Mouse (Mus musculus) ES-E14 (cell line): ENCODE data around the gene Smpd3. TPM values are rescaled to one million over a fixed set of nuclear protein-coding genes. Genes with fewer than 3 reads are reported as not detected.
A peak's percentile ranks its signal among the peaks of the same experiment; 100 is the strongest.

Source experiments
- DNase-seq: peaks from one replicate; pipeline ENCODE4 v3.0.0-alpha.2; 2013; ENCODE audit warnings: low read depth, low spot score
- H3K27ac ChIP-seq: 2 replicates; pipeline ENCODE4 v1.5.1; 2012; ENCODE audit warnings: low read depth, mild to moderate bottlenecking, low read length, moderate library complexity, mixed read lengths; ENCODE audit not compliant: poor library complexity, insufficient read depth, severe bottlenecking
- H3K36me3 ChIP-seq: 2 replicates; pipeline ENCODE4 v1.6.1; 2012; ENCODE audit warnings: mild to moderate bottlenecking, low read length, moderate library complexity, mixed read lengths; ENCODE audit not compliant: control insufficient read depth, poor library complexity, insufficient read depth, severe bottlenecking
- H3K4me1 ChIP-seq, 2 experiments: fragments of 150-350 bp in 1 of 2; sonication (generic) in 1 of 2; 2 replicates each; pipeline ENCODE4 v1.6.1; 2012; ENCODE audit warnings: low read length in 2 of 2, mild to moderate bottlenecking in 1 of 2, mixed read lengths in 1 of 2; ENCODE audit not compliant: control insufficient read depth in 2 of 2, insufficient read depth in 2 of 2, poor library complexity in 1 of 2
- H3K4me3 ChIP-seq, 2 experiments: fragments of 150-350 bp in 1 of 2; sonication (generic) in 1 of 2; 2 replicates each; pipeline ENCODE4 v1.5.1; 2012; ENCODE audit warnings: low read length in 2 of 2, low read depth in 1 of 2, mild to moderate bottlenecking in 1 of 2, mixed read lengths in 1 of 2; ENCODE audit not compliant: insufficient read depth in 1 of 2, poor library complexity in 1 of 2, severe bottlenecking in 1 of 2
- H3K9ac ChIP-seq: 2 replicates; pipeline ENCODE4 v1.6.1; 2012; ENCODE audit warnings: low read depth, mild to moderate bottlenecking, low read length, mixed read lengths; ENCODE audit not compliant: poor library complexity, insufficient read depth, severe bottlenecking
- H3K9me3 ChIP-seq: fragments of 150-350 bp; sonication (generic); 2 replicates; pipeline ENCODE4 v1.6.1; 2012; ENCODE audit warnings: low read depth, mild to moderate bottlenecking, low read length; ENCODE audit not compliant: control insufficient read depth, insufficient read depth
- CHD2 ChIP-seq: IDR thresholded peaks from 2 replicates; pipeline ENCODE4 v1.6.1; 2014; ENCODE audit warnings: mild to moderate bottlenecking, low read depth, low read length, inconsistent platforms
- HCFC1 ChIP-seq: IDR thresholded peaks from 2 replicates; pipeline ENCODE4 v1.6.1; 2012; ENCODE audit warnings: low read length, inconsistent platforms, borderline replicate concordance; ENCODE audit not compliant: insufficient read depth
- MAFK ChIP-seq: IDR thresholded peaks from 2 replicates; pipeline ENCODE4 v1.6.1; 2014; ENCODE audit warnings: mild to moderate bottlenecking, low read depth, low read length, inconsistent platforms; ENCODE audit not compliant: insufficient read depth
- ZC3H11A ChIP-seq: IDR thresholded peaks from 2 replicates; pipeline ENCODE4 v1.6.1; 2012; ENCODE audit warnings: low read depth, mild to moderate bottlenecking, inconsistent platforms, low read length, borderline replicate concordance
- ZNF384 ChIP-seq: IDR thresholded peaks from 2 replicates; pipeline ENCODE4 v1.6.1; 2012; ENCODE audit warnings: low read depth, low read length, inconsistent platforms
- in situ Hi-C, 2 experiments: fragments of 600-800 bp; cut with MboI; formaldehyde crosslinking; loops; one replicate each; pipeline ENCODE4 v1.15.1; 2025; ENCODE audit warnings: low sequenced_read_pairs in 2 of 2, inconsistent platforms in 1 of 2; ENCODE audit not compliant: unreplicated experiment in 2 of 2
- total RNA-seq: library from RNA; depleted of rRNA; stranded (reverse); fragments of 300-350 nt; gene quantifications from 2 replicates; pipeline ENCODE4 v1.2.3, GENCODE M21; 2012; rRNA removed

The Smpd3 gene
- total RNA-seq, 1 experiment = 0.94 TPM

- in situ Hi-C loops = no loop called here
- peak overlapping the region; percentile 70 for H3K27ac ChIP-seq
- H3K36me3 ChIP-seq = peaks cover 19% of the 10 kb centered on the region; the same call in 1 of the 2 replicates
- H3K4me3 ChIP-seq = peak overlapping the region; percentile 86 to 90
- TF ChIP-seq ZNF384 (no peak), CHD2 (no peak), ZC3H11A (no peak), HCFC1 (no peak), MAFK (no peak)
- H3K9me3 ChIP-seq = no peaks in the 10 kb centered on the region
- peaks cover 2 to 5% of the 10 kb centered on the region in 2 experiments; a peak in 1 of 4 replicates for H3K4me1 ChIP-seq
- H3K9ac ChIP-seq = peak overlapping the region; percentile 96
- DNase-seq = no peak
Observed at GRCm38 (mm10) chr8:106210035-106210731, 127.6 kb downstream of the Smpd3 start.

Other genes starting within 250 kb of the Smpd3 start
- 12.5 and 20.1 TPM in 2 replicates for gene Esrp2, start 201.0 kb downstream of the Smpd3 start, total RNA-seq
- gene Pla2g15, start 187.6 kb downstream of the Smpd3 start, total RNA-seq = 26.0 and 38.8 TPM in 2 replicates
- 44.2 and 46.2 TPM in 2 replicates for gene Slc7a6, start 169.1 kb downstream of the Smpd3 start, total RNA-seq
- gene Slc7a6os, start 127.1 kb downstream of the Smpd3 start, total RNA-seq = 66.2 and 69.1 TPM in 2 replicates
- gene Prmt7, start 127.1 kb downstream of the Smpd3 start, total RNA-seq = 55.8 and 66.1 TPM in 2 replicates
- 5.7 and 6.0 TPM in 2 replicates for gene Zfp90, start 77.3 kb upstream of the Smpd3 start, total RNA-seq
- not detected in 2 replicates for gene 6030452D12Rik, start 162.5 kb upstream of the Smpd3 start, total RNA-seq
- 16.8 and 45.7 TPM in 2 replicates for gene Cdh3, start 172.9 kb upstream of the Smpd3 start, total RNA-seq
- 83.5 and 86.5 TPM in 2 replicates for gene Gm10073, start 235.5 kb upstream of the Smpd3 start, total RNA-seq